Mouse (Mus musculus): ENCODE data around the gene Scfd2.

DNA sequence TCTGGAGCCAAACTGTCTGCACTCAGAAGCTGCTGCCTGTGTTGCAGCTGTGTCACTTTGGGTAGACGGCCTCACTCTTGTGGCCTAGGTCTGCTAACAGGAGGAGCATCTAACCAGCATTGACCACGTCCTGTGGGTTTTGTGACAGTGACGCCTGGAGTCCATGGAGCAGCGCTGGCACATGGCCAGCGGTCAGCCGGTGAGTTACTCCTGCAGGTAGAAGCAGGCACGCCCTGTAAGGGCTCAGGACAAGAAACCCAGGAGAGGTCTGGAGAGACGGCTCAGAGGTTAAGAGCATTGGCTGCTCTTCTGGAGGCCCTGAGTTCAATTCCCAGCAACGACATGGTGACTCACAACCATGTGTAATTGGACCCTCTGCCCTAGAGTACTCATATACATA is 347.0 kb downstream of the Scfd2 start:
- no peak for TF ChIP-seq CTCF (IDR thresholded peaks at IDR 0.05; ENCODE audit: low read depth, low read length)
- TF ChIP-seq POLR2A (IDR thresholded peaks at IDR 0.05; ENCODE audit: extremely low read depth, insufficient read depth, low read length) = no peak

Measured in liver, adult 2 months (tissue).